Mouse (Mus musculus) CD4-positive, CD25-positive, alpha-beta regulatory T cell, adult 4 months (primary cell): ENCODE measurements around the gene Ralgps1. TPM values are rescaled to one million over a fixed set of nuclear protein-coding genes. Genes with fewer than 3 reads are reported as not detected.

Experiments used
- ATAC-seq: one replicate; pipeline ENCODE4 v1.8.0; 2017
- polyA plus RNA-seq, 2 experiments: library from polyadenylated mRNA; unstranded; fragments of 100-300 nt; shearing (Covaris generic); gene quantifications; one replicate each; pipeline ENCODE4 v1.2.1; 2017

Gene Ralgps1
- polyA plus RNA-seq, 2 experiments from 2014 or later: 7.2 to 14.4 TPM

- no peak for ATAC-seq
These were observed 164.2 kb downstream of the Ralgps1 start for GRCm38 (mm10) chr2:33207069-33207468.

- no peak for ATAC-seq
These were observed 165.3 kb downstream of the Ralgps1 start for GRCm38 (mm10) chr2:33205939-33206525.

GRCm38 (mm10) chr2:33204980-33205379 lies 166.3 kb downstream of the Ralgps1 start:
- ATAC-seq: no peak

DNA sequence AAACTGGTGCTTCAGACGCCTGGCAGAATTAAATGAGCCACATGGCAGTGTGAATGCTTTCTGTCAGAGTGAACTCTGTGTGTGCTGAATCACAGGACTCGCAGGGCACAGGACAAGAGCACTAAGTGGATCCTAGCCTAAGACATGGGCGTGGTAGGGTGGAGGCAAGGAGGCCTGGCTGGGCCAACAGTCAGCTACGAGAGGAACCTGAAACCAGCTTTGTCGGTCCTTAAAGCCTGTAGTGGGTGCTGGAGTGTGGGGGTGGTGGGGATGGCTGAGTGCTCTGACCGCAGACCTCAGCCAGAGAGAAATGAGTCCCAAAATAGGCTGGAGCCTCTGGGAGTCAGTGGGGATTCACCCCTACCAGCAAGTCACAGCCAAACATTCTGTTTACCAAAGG lies 168.0 kb downstream of the Ralgps1 start:
- no peak for ATAC-seq

DNA sequence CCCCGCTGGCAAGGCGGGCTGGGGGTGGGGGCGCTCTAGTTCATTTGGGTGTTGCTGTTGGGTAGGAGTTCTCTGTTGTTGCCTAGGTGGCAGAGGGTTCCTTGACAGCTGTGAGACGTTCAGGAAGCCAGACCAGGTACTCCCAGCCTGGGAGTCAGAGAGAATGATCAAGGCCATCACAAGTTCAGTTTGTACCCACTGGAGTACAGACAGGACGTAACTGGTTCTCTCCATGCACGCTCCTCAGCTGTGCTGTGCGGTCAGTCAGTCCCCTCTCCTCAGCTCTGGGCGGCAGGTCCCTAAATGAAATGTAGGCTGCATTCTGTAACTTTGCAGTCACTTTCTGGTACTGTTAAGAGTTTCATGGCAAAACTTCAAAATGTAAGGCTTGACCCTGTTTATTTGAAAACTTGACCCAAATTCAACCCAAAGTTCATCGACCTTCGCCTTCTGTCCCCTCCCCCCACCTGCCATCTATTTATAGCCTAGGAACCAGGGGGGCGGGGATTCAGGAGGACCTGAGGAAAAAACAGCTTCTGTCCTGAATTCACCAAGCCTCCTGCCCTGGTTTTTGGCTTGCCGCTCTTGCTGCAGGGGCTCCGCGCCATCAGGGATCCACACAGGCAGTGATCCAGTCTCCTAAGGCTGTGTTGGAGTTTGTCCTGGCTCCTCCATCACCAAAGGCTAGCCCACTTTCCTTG lies 170.8 kb downstream of the Ralgps1 start:
- no peak for ATAC-seq

- ATAC-seq: no peak
These were observed 181.3 kb downstream of the Ralgps1 start for GRCm38 (mm10) chr2:33189976-33190375.

DNA sequence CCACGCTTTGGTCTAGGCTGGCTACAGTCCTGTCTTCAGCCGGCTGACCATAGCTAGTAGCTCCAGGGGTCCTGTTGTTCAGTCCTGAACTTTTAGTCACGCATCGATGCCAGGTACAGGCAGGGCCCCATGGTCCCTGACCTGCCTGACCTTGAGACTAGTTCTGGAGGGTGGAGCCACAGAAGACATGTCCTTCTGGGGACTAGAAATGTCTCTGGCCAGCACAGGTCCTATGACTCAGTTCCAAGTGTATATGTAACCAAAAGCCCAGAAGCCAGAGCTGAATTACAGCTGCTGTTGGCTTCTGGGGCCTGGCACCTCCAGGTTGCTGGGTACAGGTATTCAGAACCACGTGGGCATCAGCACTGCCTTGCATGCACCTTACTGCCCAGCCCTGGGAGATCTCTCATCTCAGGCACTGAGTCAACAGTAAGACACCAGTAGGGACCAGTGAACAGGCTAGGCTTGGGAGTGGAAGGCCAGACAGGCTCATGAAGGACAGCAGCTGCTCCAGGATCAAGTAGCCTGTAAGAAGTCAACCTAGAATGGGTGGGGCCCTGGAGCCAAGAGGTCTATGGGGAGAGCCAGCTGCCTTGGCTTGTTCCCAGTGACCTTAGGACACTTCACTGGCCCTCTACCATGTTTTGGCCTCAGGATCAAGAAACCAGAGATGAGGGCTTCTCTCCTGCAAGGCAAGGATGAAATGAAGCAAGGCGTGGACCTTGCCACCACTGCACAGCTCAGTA lies 182.2 kb downstream of the Ralgps1 start:
- no peak for ATAC-seq

DNA sequence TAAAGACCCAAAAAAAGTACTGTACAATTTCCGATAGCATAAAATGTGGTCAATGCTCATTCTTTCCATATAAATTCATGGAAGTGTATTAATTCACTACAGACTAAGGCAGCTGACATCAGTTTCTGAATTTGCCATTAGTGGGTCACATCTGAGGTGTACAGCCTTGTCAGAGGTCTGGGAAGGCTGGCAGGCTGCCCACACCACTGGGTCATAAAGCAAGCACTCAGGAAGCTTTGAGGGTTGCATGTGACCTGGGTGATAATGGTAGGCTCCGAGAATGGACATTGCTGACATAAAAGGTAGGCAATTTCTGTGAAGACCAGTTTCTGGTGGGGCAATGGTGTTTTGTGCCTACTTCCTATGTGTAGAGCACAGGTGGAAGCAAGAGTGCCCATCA lies 183.4 kb downstream of the Ralgps1 start:
- ATAC-seq: no peak

DNA sequence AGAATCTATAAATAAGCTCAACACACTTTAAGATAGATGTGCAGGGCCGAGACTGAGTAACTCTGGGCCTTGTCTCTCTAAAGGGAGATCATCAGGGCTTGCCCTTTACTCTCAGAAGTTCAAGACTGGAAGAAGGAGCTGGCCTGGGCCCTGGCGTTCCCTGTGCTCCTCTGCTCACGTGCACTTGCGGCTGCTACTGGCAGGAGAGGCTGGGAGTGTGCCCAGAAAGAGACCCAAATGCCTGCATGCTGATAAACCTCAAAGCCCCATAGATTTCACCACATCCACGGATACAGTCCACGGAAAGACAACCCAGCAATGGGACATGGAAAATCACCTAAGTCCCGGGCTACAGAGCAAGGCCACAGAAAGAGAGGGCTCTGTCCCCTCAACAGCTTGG lies 184.8 kb downstream of the Ralgps1 start:
- no peak for ATAC-seq

- ATAC-seq: no peak
These were observed 186.0 kb downstream of the Ralgps1 start for GRCm38 (mm10) chr2:33185258-33185657.

- ATAC-seq: no peak
These were observed 186.6 kb downstream of the Ralgps1 start for GRCm38 (mm10) chr2:33184641-33185040.

- no peak for ATAC-seq
These were observed 188.0 kb downstream of the Ralgps1 start for GRCm38 (mm10) chr2:33183321-33183720.

GRCm38 (mm10) chr2:33179930-33180630 lies 191.2 kb downstream of the Ralgps1 start:
- peak; percentile 39 for ATAC-seq

DNA sequence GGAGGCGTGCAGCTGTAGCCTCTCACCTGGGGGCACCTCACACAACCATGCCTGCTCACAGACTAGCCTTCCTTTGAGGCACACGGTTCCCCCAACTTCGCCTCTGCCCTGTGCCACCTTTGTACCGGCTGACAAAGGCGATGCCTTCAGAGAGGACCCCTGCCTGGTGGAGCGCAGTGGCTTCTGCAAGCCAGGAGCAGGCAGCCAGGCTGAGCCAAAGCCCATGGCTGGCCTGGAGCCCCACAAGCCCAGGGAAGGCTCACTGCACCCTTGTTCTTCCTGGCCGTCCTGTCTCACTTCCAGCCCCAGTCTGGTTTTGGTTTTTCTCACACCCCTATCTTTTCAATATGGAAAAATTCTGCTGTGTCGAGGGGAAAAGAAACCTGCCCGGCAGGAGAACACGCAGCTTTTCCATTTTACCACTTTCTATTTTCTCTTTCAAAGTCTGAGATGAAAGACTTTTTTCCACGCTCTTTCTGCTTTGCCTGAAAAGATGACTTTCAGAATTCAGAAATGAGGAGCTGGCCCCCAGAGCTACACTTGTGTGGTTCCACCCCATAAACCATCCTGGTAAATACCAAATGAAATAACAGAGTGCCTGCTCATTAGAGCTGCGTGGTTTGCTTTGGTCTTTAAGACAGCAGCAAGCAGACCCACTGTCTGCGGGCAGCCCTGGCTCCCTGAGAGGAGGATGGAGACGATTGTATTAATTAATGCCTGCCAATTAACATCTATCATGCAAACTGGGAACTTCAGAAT lies 191.9 kb downstream of the Ralgps1 start:
- peak; percentile 12 for ATAC-seq

GRCm38 (mm10) chr2:33178243-33178932 lies 192.9 kb downstream of the Ralgps1 start:
- no peak for ATAC-seq

GRCm38 (mm10) chr2:33177443-33178242 lies 193.6 kb downstream of the Ralgps1 start:
- no peak for ATAC-seq

GRCm38 (mm10) chr2:33176921-33177320 lies 194.4 kb downstream of the Ralgps1 start:
- ATAC-seq: no peak

DNA sequence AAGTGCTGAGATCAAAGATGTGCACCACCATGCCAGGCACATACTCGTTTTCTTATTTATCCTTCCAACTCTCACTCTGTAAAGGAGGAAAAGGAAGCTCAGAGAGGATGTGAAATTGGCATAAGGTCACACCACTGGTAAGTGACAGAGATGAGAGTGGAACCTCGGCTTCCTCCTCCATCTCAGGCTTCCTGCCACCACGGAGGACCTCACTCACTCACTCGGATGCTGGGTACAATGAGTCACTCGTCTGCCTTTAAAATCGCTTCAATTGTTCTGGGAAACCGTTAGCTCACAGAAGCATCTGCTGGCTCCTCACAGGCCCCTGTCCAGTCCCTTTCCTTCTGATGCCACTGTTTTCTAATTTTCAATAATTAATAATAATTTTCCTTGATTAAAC lies 194.8 kb downstream of the Ralgps1 start:
- ATAC-seq: peak; percentile 78

DNA sequence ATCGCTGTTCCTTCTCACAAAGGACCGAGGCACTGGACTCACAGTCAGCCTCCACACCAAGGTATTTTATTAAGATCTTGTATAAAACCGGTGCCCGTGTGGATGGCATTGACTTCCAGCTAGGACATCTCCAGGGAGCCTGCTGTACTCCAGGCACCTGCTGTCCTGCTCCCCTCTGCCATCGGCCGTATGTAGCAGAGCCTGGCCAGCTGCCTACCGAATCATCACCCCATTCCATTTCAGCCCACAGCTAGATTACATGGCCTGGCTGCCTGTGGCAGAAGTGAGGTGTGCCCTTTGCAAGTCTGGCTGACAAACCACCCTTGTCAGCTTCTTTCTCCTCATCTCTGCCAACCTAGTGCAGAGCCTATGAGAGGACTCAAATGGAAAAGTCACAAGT lies 197.6 kb downstream of the Ralgps1 start:
- ATAC-seq: no peak

DNA sequence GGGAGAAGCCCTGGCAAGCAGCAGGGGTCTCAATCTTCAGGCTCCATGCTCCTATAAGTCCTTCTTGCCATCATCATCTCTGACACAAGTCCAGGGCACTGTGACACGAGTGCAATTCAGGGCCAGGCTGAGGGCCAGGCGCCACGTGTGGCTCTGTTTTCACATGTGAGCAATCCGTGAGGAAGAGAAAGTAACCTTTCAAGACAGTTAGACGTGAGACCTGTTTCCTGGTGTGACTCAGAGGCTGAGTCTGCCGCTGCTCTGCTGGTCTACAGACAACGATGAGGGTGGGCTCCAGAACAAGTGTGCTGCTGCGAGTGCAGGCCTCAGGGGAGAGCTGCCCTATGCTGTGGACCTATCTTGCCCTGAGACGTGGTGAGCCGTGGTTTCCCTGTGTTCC lies 198.2 kb downstream of the Ralgps1 start:
- ATAC-seq: peak; percentile 33
